18 mouse cellular contexts compared by ENCODE assay signal in genomic region chr6:83008659-83009058, GRCm38 (mm10). TPM values are rescaled to one million over a fixed set of nuclear protein-coding genes. Genes with fewer than 3 reads are reported as not detected.
A peak's percentile ranks its signal among the peaks of the same experiment; 100 is the strongest.
DNase-seq lines count a peak whose midpoint lies in the region; ATAC-seq and TF ChIP-seq lines count a peak whose summit lies in the region.
"Had no signal": no experiment of that assay in that cellular context is flagged by ENCODE, and none has a peak within 500 bp of the region (broad histone marks: within the 10 kb centered on the region; RNA-seq: fewer than 3 reads in every experiment).

No protein-coding gene starts in this region.

- no peaks in the 10 kb centered on the region for H3K27me3 ChIP-seq in MEL (ENCODE audit: control insufficient read depth in 1 of 2, insufficient read depth in 2 of 2, low read length in 2 of 2)
- no peaks in the 10 kb centered on the region for H3K27me3 ChIP-seq in liver, postnatal 0 days (ENCODE audit: insufficient read depth, low read length)
- H3K27me3 ChIP-seq: embryonic facial prominence, embryonic 12.5 days; kidney, embryonic 15.5 days; stomach, embryonic 15.5 days had no signal

- no peak for TF ChIP-seq RAD21 in MEL (IDR thresholded peaks at IDR 0.05; ENCODE audit: low read depth, low read length)

- H3K4me1 ChIP-seq in MEL (ENCODE audit: control insufficient read depth in 1 of 2, insufficient read depth in 2 of 2, low read length in 2 of 2) = peaks cover 40 to 58% of the 10 kb centered on the region in 2 experiments
- H3K4me1 ChIP-seq in liver, postnatal 0 days (ENCODE audit: insufficient read depth) = peaks cover 54% of the 10 kb centered on the region

- TF ChIP-seq CTCF in MEL (IDR thresholded peaks at IDR 0.05 in 2 of 3, conservative IDR thresholded peaks at IDR 0.05 in 1 of 3; ENCODE audit: control insufficient read depth in 1 of 3, insufficient read depth in 1 of 3, low read depth in 2 of 3, low read length in 3 of 3, poor library complexity in 1 of 3, severe bottlenecking in 1 of 3) = no peak
- no peak for TF ChIP-seq CTCF in liver, postnatal 0 days (IDR thresholded peaks at IDR 0.05; ENCODE audit: low read depth)

- H3K36me3 ChIP-seq in MEL (ENCODE audit: control insufficient read depth in 1 of 2, insufficient read depth in 2 of 2, low read length in 2 of 2) = peaks cover 0 to 52% of the 10 kb centered on the region in 2 experiments; a peak in 2 of 4 replicates
- H3K36me3 ChIP-seq in liver, postnatal 0 days (replicated peaks; ENCODE audit: insufficient read depth, low read length) = no peaks in the 10 kb centered on the region
- H3K36me3 ChIP-seq: embryonic facial prominence, embryonic 12.5 days; forebrain, embryonic 10.5 days; kidney, embryonic 15.5 days; stomach, embryonic 15.5 days had no signal

- H3K9me3 ChIP-seq in MEL (replicated peaks; ENCODE audit: insufficient read depth, low read length) = no peaks in the 10 kb centered on the region
- no peaks in the 10 kb centered on the region for H3K9me3 ChIP-seq in liver, postnatal 0 days (ENCODE audit: low read length)
- H3K9me3 ChIP-seq: embryonic facial prominence, embryonic 12.5 days; forebrain, embryonic 10.5 days; kidney, embryonic 15.5 days; stomach, embryonic 15.5 days had no signal

- H3K4me2 ChIP-seq in liver, postnatal 0 days (ENCODE audit: low read depth, low read length) = no peak overlapping the region
- H3K4me2 ChIP-seq: embryonic facial prominence, embryonic 12.5 days; kidney, embryonic 15.5 days; stomach, embryonic 15.5 days had no signal

- H3K4me3 ChIP-seq in MEL (ENCODE audit: control insufficient read depth in 1 of 2, insufficient read depth in 1 of 2, low read depth in 2 of 2, low read length in 2 of 2) = no peak overlapping the region
- H3K4me3 ChIP-seq in liver, postnatal 0 days (ENCODE audit: low read depth, low read length) = no peak overlapping the region
- H3K4me3 ChIP-seq: embryonic facial prominence, embryonic 12.5 days; forebrain, embryonic 10.5 days; heart, adult 2 months; kidney, embryonic 15.5 days; stomach, embryonic 15.5 days had no signal

- TF ChIP-seq POLR2A in MEL (IDR thresholded peaks at IDR 0.05; ENCODE audit: control insufficient read depth in 1 of 2, insufficient read depth in 1 of 2, low read depth in 1 of 2, low read length in 2 of 2, poor library complexity in 1 of 2) = no peak

- ATAC-seq in CD4-positive, CD25-positive, alpha-beta regulatory T cell, adult 4 months = no peak
- ATAC-seq in liver, postnatal 0 days = no peak
- ATAC-seq in megakaryocyte, adult 5-6 weeks (ENCODE audit: poor library complexity, severe bottlenecking) = peak; percentile 63
- ATAC-seq: hindbrain, embryonic 16.5 days had no signal

- peaks cover 3% of the 10 kb centered on the region for H3K79me2 ChIP-seq in MEL (ENCODE audit: control insufficient read depth, insufficient read depth, low read length, poor library complexity)

- TF ChIP-seq EP300 in MEL (IDR thresholded peaks at IDR 0.05; ENCODE audit: low read depth in 1 of 2, low read length in 2 of 2) = 0 out of 4 replicates have a peak, but pooled peaks of 1 of the 2 experiments have one; percentile 25
- TF ChIP-seq EP300 in liver, postnatal 0 days (IDR thresholded peaks at IDR 0.05; ENCODE audit: low read depth) = no peak

- WGBS in liver, postnatal 0 days (ENCODE audit: insufficient replicate concordance) = 34% methylated on average over 3 of the region's 3 CpGs

- DNase-seq in CD4-positive, CD25-positive, alpha-beta regulatory T cell, adult 2 months (ENCODE audit: low read depth, low spot score) = peak; percentile 23
- DNase-seq in MEL (ENCODE audit: low read depth, low spot score) (peak; percentile 57), adipocyte (ENCODE audit: low spot score) (no peak)
- DNase-seq in liver, postnatal 0 days = no peak
- no peak for DNase-seq in kidney, adult 11 months
- DNase-seq in gastrocnemius, postnatal 25 days = no peak
- DNase-seq: adrenal gland, postnatal 14 days; cerebellum, postnatal 25 days; heart, adult 2 months; heart, postnatal 10 days; thymus, postnatal 25 days had no signal

- no peak overlapping the region for H3K9ac ChIP-seq in MEL (ENCODE audit: control insufficient read depth, low read depth, low read length, poor library complexity, severe bottlenecking)
- no peak overlapping the region for H3K9ac ChIP-seq in liver, postnatal 0 days (replicated peaks)
- H3K9ac ChIP-seq: embryonic facial prominence, embryonic 12.5 days; kidney, embryonic 15.5 days; stomach, embryonic 15.5 days had no signal

- H3K27ac ChIP-seq in MEL (ENCODE audit: control insufficient read depth, low read depth, low read length) = peak overlapping the region; percentile 14
- peak overlapping the region; percentile 64 for H3K27ac ChIP-seq in liver, postnatal 0 days (ENCODE audit: low read depth)
- H3K27ac ChIP-seq: embryonic facial prominence, embryonic 12.5 days; forebrain, embryonic 10.5 days; heart, adult 2 months; kidney, embryonic 15.5 days; stomach, embryonic 15.5 days had no signal

TF ChIP-seq in MEL, 35 proteins besides CTCF, POLR2A, EP300 and RAD21:
- TF ChIP-seq USF2 (IDR thresholded peaks at IDR 0.05; ENCODE audit: borderline replicate concordance in 1 of 2, insufficient read depth in 1 of 2, low read depth in 1 of 2, low read length in 2 of 2) (no peak), BHLHE40 (IDR thresholded peaks at IDR 0.05; ENCODE audit: borderline replicate concordance, low read depth, low read length) (no peak), MYC (IDR thresholded peaks at IDR 0.05; ENCODE audit: low read depth, low read length) (no peak), NRF1 (IDR thresholded peaks at IDR 0.05; ENCODE audit: insufficient read depth, low read depth, low read length, poor library complexity, severe bottlenecking) (no peak), NELFE (IDR thresholded peaks at IDR 0.05; ENCODE audit: low read depth, low read length) (no peak), HCFC1 (IDR thresholded peaks at IDR 0.05; ENCODE audit: low read depth, low read length) (0 out of 2 replicates have a peak, but pooled peaks have one; percentile 19), SIN3A (IDR thresholded peaks at IDR 0.05; ENCODE audit: low read length) (0 out of 2 replicates have a peak, but pooled peaks have one; percentile 19), MXI1 (IDR thresholded peaks at IDR 0.05; ENCODE audit: low read depth, low read length) (no peak)

RNA-seq across cellular contexts. Expression of gene Dok1, which starts 24.6 kb away (rescaled TPM):
- polyA plus RNA-seq in CD4-positive, CD25-positive, alpha-beta regulatory T cell, adult 4 months (2017; shearing (Covaris generic)) = 100 to 1,000 TPM in 1 of 2 experiments, 10 to 100 TPM in 1; 31.8 to 115 TPM
- 17.9 and 18.7 TPM in 2 replicates for total RNA-seq in MEL (2012; rRNA removed)
- polyA plus RNA-seq in MEL (2012; ENCODE audit: insufficient read depth in 1 of 2, insufficient read length in 2 of 2, low read depth in 1 of 2, low replicate concordance in 2 of 2, missing spikeins in 1 of 2) = 10 to 100 TPM in 1 of 2 experiments, not detected in 1; 22.3 TPM
- polyA plus RNA-seq in liver, postnatal 0 days (2015; fragmentation: Nextera tagmentation; extraction: Ambion mirVana) = 11.3 and 11.8 TPM in 2 replicates
- 10.2 and 12.3 TPM in 2 replicates for total RNA-seq in megakaryocyte, adult 5-6 weeks (2015)
- 23.5 and 26.8 TPM in 2 replicates for total RNA-seq in megakaryocyte, adult 5-6 weeks (2017)
- total RNA-seq in gastrocnemius, postnatal 25 days (2021) = 1 to 10 TPM; 1.9 to 2.6 TPM

RNA-seq across cellular contexts. Expression of gene Loxl3, which starts 25.3 kb away (rescaled TPM):
- polyA plus RNA-seq in CD4-positive, CD25-positive, alpha-beta regulatory T cell, adult 4 months (2017; shearing (Covaris generic)) = 1 to 10 TPM in 1 of 2 experiments, not detected in 1; 1.8 TPM
- total RNA-seq in MEL (2012; rRNA removed) = 0.77 and 0.78 TPM in 2 replicates
- polyA plus RNA-seq in MEL (2012; ENCODE audit: insufficient read depth in 1 of 2, insufficient read length in 2 of 2, low read depth in 1 of 2, low replicate concordance in 2 of 2, missing spikeins in 1 of 2) = 1 to 10 TPM in 1 of 2 experiments, not detected in 1; 1.0 TPM
- 1.2 and 1.7 TPM in 2 replicates for polyA plus RNA-seq in liver, postnatal 0 days (2015; fragmentation: Nextera tagmentation; extraction: Ambion mirVana)
- total RNA-seq in megakaryocyte, adult 5-6 weeks (2015) = 0.30 and 0.65 TPM in 2 replicates
- total RNA-seq in megakaryocyte, adult 5-6 weeks (2017) = 0.44 and 1.4 TPM in 2 replicates
- total RNA-seq in gastrocnemius, postnatal 25 days (2021) = 1 to 10 TPM; 4.2 to 5.3 TPM

RNA-seq across cellular contexts. Expression of gene Aup1, which starts 45.7 kb away (rescaled TPM):
- polyA plus RNA-seq in CD4-positive, CD25-positive, alpha-beta regulatory T cell, adult 4 months (2017; shearing (Covaris generic)) = 100 to 1,000 TPM; 424 to 552 TPM
- 206 and 259 TPM in 2 replicates for total RNA-seq in MEL (2012; rRNA removed)
- 100 to 1,000 TPM in 1 of 2 experiments, not detected in 1; 500 TPM for polyA plus RNA-seq in MEL (2012; ENCODE audit: insufficient read depth in 1 of 2, insufficient read length in 2 of 2, low read depth in 1 of 2, low replicate concordance in 2 of 2, missing spikeins in 1 of 2)
- 175 and 180 TPM in 2 replicates for polyA plus RNA-seq in liver, postnatal 0 days (2015; fragmentation: Nextera tagmentation; extraction: Ambion mirVana)
- 156 and 191 TPM in 2 replicates for total RNA-seq in megakaryocyte, adult 5-6 weeks (2015)
- total RNA-seq in megakaryocyte, adult 5-6 weeks (2017) = 143 and 168 TPM in 2 replicates
- total RNA-seq in gastrocnemius, postnatal 25 days (2021) = 10 to 100 TPM; 71.8 to 82.5 TPM

RNA-seq across cellular contexts. Expression of gene Htra2, which starts 46.4 kb away (rescaled TPM):
- polyA plus RNA-seq in CD4-positive, CD25-positive, alpha-beta regulatory T cell, adult 4 months (2017; shearing (Covaris generic)) = 10 to 100 TPM; 27.3 to 37.9 TPM
- 95.1 and 107 TPM in 2 replicates for total RNA-seq in MEL (2012; rRNA removed)
- 100 to 1,000 TPM in 1 of 2 experiments, not detected in 1; 133 TPM for polyA plus RNA-seq in MEL (2012; ENCODE audit: insufficient read depth in 1 of 2, insufficient read length in 2 of 2, low read depth in 1 of 2, low replicate concordance in 2 of 2, missing spikeins in 1 of 2)
- polyA plus RNA-seq in liver, postnatal 0 days (2015; fragmentation: Nextera tagmentation; extraction: Ambion mirVana) = 33.8 and 34.7 TPM in 2 replicates
- total RNA-seq in megakaryocyte, adult 5-6 weeks (2015) = 53.9 and 55.6 TPM in 2 replicates
- total RNA-seq in megakaryocyte, adult 5-6 weeks (2017) = 34.1 and 41.4 TPM in 2 replicates
- total RNA-seq in gastrocnemius, postnatal 25 days (2021) = 10 to 100 TPM; 16.5 to 18.4 TPM

RNA-seq across cellular contexts. Expression of gene Dqx1, which starts 49.0 kb away (rescaled TPM):
- 1 to 10 TPM; 1.9 to 4.5 TPM for polyA plus RNA-seq in CD4-positive, CD25-positive, alpha-beta regulatory T cell, adult 4 months (2017; shearing (Covaris generic))
- 1.3 TPM in 2 replicates for total RNA-seq in MEL (2012; rRNA removed)
- polyA plus RNA-seq in MEL (2012; ENCODE audit: insufficient read depth in 1 of 2, insufficient read length in 2 of 2, low read depth in 1 of 2, low replicate concordance in 2 of 2, missing spikeins in 1 of 2) = 1 to 10 TPM in 1 of 2 experiments, not detected in 1; 3.4 TPM
- 7.5 and 8.2 TPM in 2 replicates for polyA plus RNA-seq in liver, postnatal 0 days (2015; fragmentation: Nextera tagmentation; extraction: Ambion mirVana)
- 2.2 and 2.3 TPM in 2 replicates for total RNA-seq in megakaryocyte, adult 5-6 weeks (2015)
- total RNA-seq in megakaryocyte, adult 5-6 weeks (2017) = 0.62 and 1.2 TPM in 2 replicates
- under 1 TPM; 0.26 to 0.51 TPM for total RNA-seq in gastrocnemius, postnatal 25 days (2021)

Comparison
In these comparisons a context has a peak if more than half of its experiments do, and no peak if none do; other contexts are left out.
1. DNase-seq: peak in CD4-positive, CD25-positive, alpha-beta regulatory T cell, adult 2 months (single experiment) and MEL (single experiment); none in liver, postnatal 0 days (single experiment), kidney, adult 11 months (single experiment), adipocyte (single experiment) and gastrocnemius, postnatal 25 days (single experiment).